Mouse (Mus musculus): Measurements from ENCODE around the gene Slc27a1. TPM values are rescaled to one million over a fixed set of nuclear protein-coding genes. Genes with fewer than 3 reads are reported as not detected.

The Slc27a1 gene
- polyA plus RNA-seq, 1 experiment from 2014 or later: 81.7 TPM

- Histone ChIP-seq H3K4me3 (no peak overlapping the region), H3K27ac (replicated peaks) (no peak overlapping the region), H3K27me3 (peaks cover 99% of the 10 kb centered on the region), H3K4me1 (replicated peaks) (peaks cover 17% of the 10 kb centered on the region), H3K36me3 (no peaks in the 10 kb centered on the region), H3K9ac (no peak overlapping the region), H3K9me3 (no peaks in the 10 kb centered on the region), H3K4me2 (no peak overlapping the region)
- ATAC-seq (ENCODE audit: low read depth): no peak
- WGBS: 77% methylated on average over 3 of the region's 3 CpGs
Measured at GRCm38 (mm10) chr8:71560071-71560470, 8.6 kb upstream of the Slc27a1 start.

DNA sequence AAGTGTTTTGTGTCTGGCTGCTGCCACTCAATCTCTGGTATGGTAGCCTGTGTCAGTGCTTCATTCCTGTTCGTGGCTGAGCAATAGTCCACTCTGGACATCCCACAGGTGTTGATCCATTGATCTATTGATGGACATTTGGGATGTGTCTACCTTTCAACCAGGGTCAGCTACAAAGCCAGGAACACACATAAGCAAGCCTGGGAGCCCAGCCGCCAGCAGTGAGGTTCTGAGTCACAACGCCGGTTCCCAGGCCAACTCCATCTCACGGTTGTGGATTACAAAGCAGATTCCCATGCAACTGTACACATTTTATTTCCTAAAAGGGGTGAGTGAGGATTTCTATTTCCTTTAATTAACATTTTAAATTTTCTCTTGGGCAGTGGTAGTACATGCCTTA lies 7.9 kb upstream of the Slc27a1 start:
- Histone ChIP-seq H3K4me2 (no peak overlapping the region), H3K4me3 (no peak overlapping the region), H3K27ac (replicated peaks) (no peak overlapping the region), H3K9me3 (no peaks in the 10 kb centered on the region), H3K4me1 (replicated peaks) (peaks cover 17% of the 10 kb centered on the region), H3K9ac (no peak overlapping the region), H3K27me3 (peaks cover 98% of the 10 kb centered on the region), H3K36me3 (no peaks in the 10 kb centered on the region)
- 82% methylated on average over 5 of the region's 5 CpGs for WGBS
- no peak for ATAC-seq (ENCODE audit: low read depth)

DNA sequence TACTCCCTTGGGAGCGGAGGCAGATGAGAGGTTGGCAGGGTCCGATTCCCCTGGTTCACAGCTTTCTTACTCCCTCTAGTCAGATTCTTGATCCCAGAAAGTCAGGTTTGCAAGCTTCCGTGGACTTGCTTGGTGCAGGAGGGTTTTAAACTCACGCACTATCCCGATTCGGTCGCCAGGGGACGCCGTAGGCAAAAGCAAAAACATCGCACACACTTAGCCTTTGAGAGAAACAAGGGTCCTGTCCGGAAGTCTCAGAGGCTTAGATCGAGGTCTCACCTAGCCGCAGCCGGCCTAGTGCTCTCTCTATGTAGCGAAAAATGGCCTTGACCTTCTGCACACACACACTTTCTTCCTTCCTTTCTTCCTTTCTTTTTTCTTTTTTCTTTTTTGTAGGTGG lies 7.3 kb upstream of the Slc27a1 start:
- H3K9me3 ChIP-seq: no peaks in the 10 kb centered on the region
- no peaks in the 10 kb centered on the region for H3K36me3 ChIP-seq
- no peak for ATAC-seq (ENCODE audit: low read depth)
- no peak overlapping the region for H3K9ac ChIP-seq
- no peak overlapping the region for H3K4me3 ChIP-seq
- WGBS: 5% methylated on average over 15 of the region's 15 CpGs
- H3K4me2 ChIP-seq: no peak overlapping the region
- peaks cover 98% of the 10 kb centered on the region for H3K27me3 ChIP-seq
- no peak overlapping the region for H3K27ac ChIP-seq (replicated peaks)
- H3K4me1 ChIP-seq (replicated peaks): peaks cover 17% of the 10 kb centered on the region

GRCm38 (mm10) chr8:71562751-71563150 lies 5.9 kb upstream of the Slc27a1 start:
- Histone ChIP-seq H3K9me3 (no peaks in the 10 kb centered on the region), H3K36me3 (no peaks in the 10 kb centered on the region), H3K9ac (peak overlapping the region; percentile 43), H3K27ac (replicated peaks) (no peak overlapping the region), H3K4me3 (peak overlapping the region; percentile 28), H3K4me2 (peak overlapping the region; percentile 48), H3K4me1 (replicated peaks) (peaks cover 17% of the 10 kb centered on the region), H3K27me3 (peaks cover 98% of the 10 kb centered on the region)
- WGBS: 1% methylated on average over 30 of the region's 33 CpGs
- peak; percentile 64; the same call in 1 of the 2 replicates for ATAC-seq (ENCODE audit: low read depth)

DNA sequence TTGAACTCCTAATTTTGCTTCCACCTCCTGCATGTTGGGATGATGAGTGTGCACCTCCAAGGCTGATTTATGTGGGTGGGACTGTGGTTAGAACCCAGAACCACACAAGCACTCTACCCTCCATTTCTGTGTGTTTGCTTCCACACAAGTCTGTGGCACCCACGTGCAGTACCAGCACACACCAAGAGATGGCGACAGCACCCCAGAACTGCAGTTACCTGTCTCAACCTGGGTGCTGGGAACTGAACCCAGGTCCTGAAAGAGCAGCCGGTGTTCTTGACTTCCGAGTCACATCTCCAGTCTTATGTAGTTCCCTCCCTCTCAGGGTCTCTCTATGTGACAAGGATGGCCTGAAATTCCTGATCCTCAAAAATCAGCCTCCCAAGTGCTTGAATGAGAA lies 4.7 kb upstream of the Slc27a1 start:
- Histone ChIP-seq H3K9ac (no peak overlapping the region), H3K4me2 (no peak overlapping the region), H3K27me3 (peaks cover 97% of the 10 kb centered on the region), H3K4me3 (no peak overlapping the region), H3K27ac (replicated peaks) (no peak overlapping the region), H3K36me3 (no peaks in the 10 kb centered on the region), H3K9me3 (no peaks in the 10 kb centered on the region), H3K4me1 (replicated peaks) (peaks cover 19% of the 10 kb centered on the region)
- ATAC-seq (ENCODE audit: low read depth): no peak
- WGBS: 85% methylated on average over 4 of the region's 4 CpGs

GRCm38 (mm10) chr8:71566501-71566900 lies 2.2 kb upstream of the Slc27a1 start, which contains the start of gene Nxnl1:
TSS of gene Nxnl1 (minus strand) at chr8:71566601.
- Histone ChIP-seq H3K9ac (no peak within 1 kb of the TSS), H3K9me3 (no peaks in the 10 kb centered on the region), H3K27ac (replicated peaks) (no peak within 1 kb of the TSS), H3K4me2 (no peak within 1 kb of the TSS), H3K4me1 (replicated peaks) (peaks cover 34% of the 10 kb centered on the region), H3K27me3 (peaks cover 74% of the 10 kb centered on the region), H3K4me3 (no peak within 1 kb of the TSS), H3K36me3 (no peaks in the 10 kb centered on the region)
- 64% methylated on average over 3 of the region's 3 CpGs for WGBS
- no peak for ATAC-seq (ENCODE audit: low read depth)

DNA sequence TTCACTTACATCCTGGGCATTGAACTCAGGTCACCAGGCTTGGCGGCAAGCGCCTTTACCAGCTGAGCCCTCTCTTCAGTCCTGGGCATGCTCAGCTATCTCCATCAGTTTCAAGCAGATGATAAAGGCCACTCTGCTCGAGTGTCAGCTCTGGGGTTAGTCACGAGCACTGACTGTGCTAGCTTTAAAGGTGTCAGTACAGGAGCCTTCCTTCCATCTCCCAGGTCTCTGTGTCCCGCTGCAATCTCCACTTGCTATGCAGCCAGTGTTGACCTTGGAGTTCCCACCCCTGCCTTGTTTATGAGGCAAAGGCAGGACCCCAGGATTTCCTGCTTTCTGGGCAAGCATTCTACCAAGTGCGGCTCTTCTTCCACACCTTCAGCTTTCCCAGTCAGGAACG lies 1.1 kb upstream of the Slc27a1 start:
- Histone ChIP-seq H3K36me3 (no peaks in the 10 kb centered on the region), H3K27ac (replicated peaks) (no peak overlapping the region), H3K4me2 (no peak overlapping the region), H3K27me3 (peaks cover 63% of the 10 kb centered on the region), H3K4me3 (no peak overlapping the region), H3K9ac (no peak overlapping the region), H3K4me1 (replicated peaks) (peaks cover 43% of the 10 kb centered on the region), H3K9me3 (no peaks in the 10 kb centered on the region)
- 79% methylated on average over 7 of the region's 7 CpGs for WGBS
- ATAC-seq (ENCODE audit: low read depth): no peak

- Histone ChIP-seq H3K9ac (peak overlapping the region; percentile 83), H3K4me1 (replicated peaks) (peaks cover 45% of the 10 kb centered on the region), H3K4me2 (peak overlapping the region; percentile 84), H3K9me3 (no peaks in the 10 kb centered on the region), H3K36me3 (no peaks in the 10 kb centered on the region), H3K27ac (replicated peaks) (peak overlapping the region; percentile 82), H3K27me3 (peaks cover 49% of the 10 kb centered on the region), H3K4me3 (peak overlapping the region; percentile 66)
- 20% methylated on average over 6 of the region's 6 CpGs for WGBS
- no peak; the same call in 1 of the 2 replicates for ATAC-seq (ENCODE audit: low read depth)
Measured at GRCm38 (mm10) chr8:71568941-71569340, 259 bp downstream of the Slc27a1 start.

GRCm38 (mm10) chr8:71569366-71570290 lies 946 bp downstream of the Slc27a1 start:
- Histone ChIP-seq H3K4me2 (peak overlapping the region; percentile 84), H3K27ac (replicated peaks) (peak overlapping the region; percentile 82), H3K4me1 (replicated peaks) (peaks cover 50% of the 10 kb centered on the region), H3K36me3 (no peaks in the 10 kb centered on the region), H3K27me3 (peaks cover 42% of the 10 kb centered on the region), H3K9ac (peak overlapping the region; percentile 83), H3K4me3 (peak overlapping the region; percentile 66), H3K9me3 (no peaks in the 10 kb centered on the region)
- ATAC-seq (ENCODE audit: low read depth): peak; percentile 84
- under 1% methylated on average over 51 of the region's 51 CpGs for WGBS

GRCm38 (mm10) chr8:71570291-71570954 lies 1.7 kb downstream of the Slc27a1 start:
- H3K9ac ChIP-seq: peak overlapping the region; percentile 83
- H3K27me3 ChIP-seq: peaks cover 36% of the 10 kb centered on the region
- peaks cover 53% of the 10 kb centered on the region for H3K4me1 ChIP-seq (replicated peaks)
- peak; percentile 87 for ATAC-seq (ENCODE audit: low read depth)
- under 1% methylated on average over 41 of the region's 41 CpGs for WGBS
- peak overlapping the region; percentile 82 for H3K27ac ChIP-seq (replicated peaks)
- peak overlapping the region; percentile 84 for H3K4me2 ChIP-seq
- no peaks in the 10 kb centered on the region for H3K9me3 ChIP-seq
- H3K4me3 ChIP-seq: peak overlapping the region; percentile 66
- no peaks in the 10 kb centered on the region for H3K36me3 ChIP-seq

GRCm38 (mm10) chr8:71572077-71572476 lies 3.4 kb downstream of the Slc27a1 start:
- ATAC-seq (ENCODE audit: low read depth): no peak
- H3K27me3 ChIP-seq: peaks cover 19% of the 10 kb centered on the region
- H3K9ac ChIP-seq: peak overlapping the region; percentile 83; the same call in 1 of the 2 replicates
- WGBS: 85% methylated on average over 2 of the region's 2 CpGs
- H3K9me3 ChIP-seq: no peaks in the 10 kb centered on the region
- H3K4me1 ChIP-seq (replicated peaks): peaks cover 53% of the 10 kb centered on the region
- peak overlapping the region; percentile 66 for H3K4me3 ChIP-seq
- H3K36me3 ChIP-seq: no peaks in the 10 kb centered on the region
- peak overlapping the region; percentile 84 for H3K4me2 ChIP-seq
- H3K27ac ChIP-seq (replicated peaks): peak overlapping the region; percentile 80
